Mouse (Mus musculus) forebrain, embryonic 10.5 days (tissue): ENCODE data around the gene Sergef. TPM values are rescaled to one million over a fixed set of nuclear protein-coding genes. Genes with fewer than 3 reads are reported as not detected.

Experiments
- DNase-seq: peaks from one replicate; pipeline ENCODE4 v3.0.0-alpha.2; 2017; ENCODE audit warnings: low spot score; ENCODE audit errors: extremely low spot score
- H3K27ac ChIP-seq: fragments of 300-500 bp; sonication (generic); 2 replicates; pipeline ENCODE4 v1.5.1; 2016; ENCODE audit warnings: mild to moderate bottlenecking
- H3K27me3 ChIP-seq: fragments of 300-500 bp; sonication (generic); 2 replicates; pipeline ENCODE4 v1.6.1; 2016; ENCODE audit warnings: mild to moderate bottlenecking; ENCODE audit not compliant: poor library complexity, severe bottlenecking
- H3K36me3 ChIP-seq: fragments of 300-500 bp; sonication (generic); replicated peaks from 2 replicates; pipeline ENCODE4 v1.6.1; 2016; ENCODE audit warnings: mild to moderate bottlenecking, moderate library complexity
- H3K4me1 ChIP-seq: fragments of 300-500 bp; sonication (generic); 2 replicates; pipeline ENCODE4 v1.6.1; 2016
- H3K4me3 ChIP-seq: fragments of 300-500 bp; sonication (generic); 2 replicates; pipeline ENCODE4 v1.5.1; 2016; ENCODE audit warnings: mild to moderate bottlenecking, moderate library complexity
- H3K9me3 ChIP-seq: fragments of 300-500 bp; sonication (generic); 2 replicates; pipeline ENCODE4 v1.6.1; 2016; ENCODE audit warnings: mild to moderate bottlenecking, moderate library complexity
- WGBS: fragments of 180-500 bp; shearing (Covaris S2); methylation state at CpG from one replicate; pipeline ENCODE4 v1.1.7; 2016; 5-methylcytosine and 5-hydroxymethylcytosine counted together
- polyA plus RNA-seq: library from polyadenylated mRNA; unstranded; fragments of >200 nt; fragmentation: Nextera tagmentation; extraction: Ambion mirVana; gene quantifications from 2 replicates; pipeline ENCODE4 v1.2.1, GENCODE M21; 2016

The Sergef gene
- polyA plus RNA-seq, 1 experiment from 2014 or later = 16.7 TPM

DNA sequence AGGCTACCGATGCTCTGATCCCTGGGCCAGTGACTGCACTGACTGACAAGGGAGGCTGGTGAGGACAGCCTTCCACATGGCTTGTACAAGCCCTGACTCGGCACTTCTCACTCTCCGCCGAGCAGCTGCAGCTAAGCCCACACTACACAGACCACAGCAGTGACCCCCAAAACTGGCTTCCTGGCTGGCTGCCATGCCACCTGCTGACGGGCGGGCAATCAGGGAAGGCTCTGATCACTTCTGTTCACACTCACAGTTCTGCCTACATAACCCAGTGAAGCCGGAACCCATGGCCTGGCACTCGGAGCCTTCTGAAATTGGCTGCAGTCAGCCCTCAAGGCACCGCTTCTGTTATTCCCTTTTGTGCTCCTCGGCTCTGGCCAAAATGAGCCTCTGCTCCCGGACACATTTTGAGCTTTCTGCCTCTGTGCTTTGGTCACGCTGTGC is 95.4 kb downstream of the Sergef start:
- H3K27me3 ChIP-seq = no peaks in the 10 kb centered on the region
- no peak overlapping the region for H3K4me3 ChIP-seq
- 90% methylated on average over 12 of the region's 12 CpGs for WGBS
- H3K36me3 ChIP-seq = no peaks in the 10 kb centered on the region; the same call in 1 of the 2 replicates
- no peaks in the 10 kb centered on the region for H3K9me3 ChIP-seq
- DNase-seq = no peak
- H3K27ac ChIP-seq = no peak overlapping the region
- H3K4me1 ChIP-seq = no peaks in the 10 kb centered on the region

DNA sequence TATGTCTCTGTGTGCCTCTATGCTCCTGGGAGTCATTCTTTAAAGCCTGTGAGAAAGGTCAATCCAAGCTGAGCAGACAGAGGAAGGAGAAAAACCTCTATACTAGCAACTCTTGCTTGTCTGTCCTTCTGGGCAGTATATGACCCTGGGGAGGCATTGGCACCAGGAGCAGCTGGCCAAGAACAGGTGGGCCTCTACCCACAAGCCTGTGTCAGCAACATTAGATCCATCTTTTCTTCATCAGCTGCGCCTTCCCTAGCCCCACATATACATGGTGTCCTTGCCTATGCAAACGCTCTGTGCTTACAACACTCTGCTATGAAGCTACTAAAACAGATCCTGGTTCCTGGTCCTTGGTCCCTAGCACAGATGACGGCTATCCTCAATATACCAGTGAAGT is 97.5 kb downstream of the Sergef start:
- peaks cover 7% of the 10 kb centered on the region for H3K4me1 ChIP-seq
- no peak overlapping the region for H3K4me3 ChIP-seq
- H3K27me3 ChIP-seq = no peaks in the 10 kb centered on the region
- H3K27ac ChIP-seq = no peak overlapping the region
- DNase-seq = no peak
- H3K9me3 ChIP-seq = no peaks in the 10 kb centered on the region
- no peaks in the 10 kb centered on the region; the same call in 1 of the 2 replicates for H3K36me3 ChIP-seq
- WGBS = 89% methylated on average over 3 of the region's 3 CpGs

DNA sequence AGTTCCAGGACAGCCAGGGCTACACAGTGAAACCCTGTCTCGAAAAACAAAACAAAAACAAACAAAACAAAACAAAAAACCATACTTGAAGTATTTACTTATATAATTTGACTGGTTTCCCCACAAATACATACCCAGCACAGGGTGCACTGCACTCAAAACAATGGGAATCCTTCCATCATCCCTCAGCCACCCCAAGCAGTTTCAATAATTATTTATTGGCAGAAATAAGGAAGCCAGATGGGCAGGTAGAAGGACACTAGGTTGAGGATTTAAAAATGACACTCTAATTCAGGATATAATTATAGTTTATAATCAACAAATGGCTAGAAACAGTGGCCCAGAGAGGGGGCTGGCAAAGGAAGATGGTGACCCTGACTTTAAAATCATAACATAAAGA is 99.0 kb downstream of the Sergef start:
- Histone ChIP-seq H3K27me3 (no peaks in the 10 kb centered on the region), H3K27ac (no peak overlapping the region), H3K4me1 (peaks cover 14% of the 10 kb centered on the region), H3K4me3 (no peak overlapping the region), H3K9me3 (no peaks in the 10 kb centered on the region), H3K36me3 (no peaks in the 10 kb centered on the region; the same call in 1 of the 2 replicates)
- 84% methylated on average over 1 of the region's 1 CpGs for WGBS
- DNase-seq = no peak

DNA sequence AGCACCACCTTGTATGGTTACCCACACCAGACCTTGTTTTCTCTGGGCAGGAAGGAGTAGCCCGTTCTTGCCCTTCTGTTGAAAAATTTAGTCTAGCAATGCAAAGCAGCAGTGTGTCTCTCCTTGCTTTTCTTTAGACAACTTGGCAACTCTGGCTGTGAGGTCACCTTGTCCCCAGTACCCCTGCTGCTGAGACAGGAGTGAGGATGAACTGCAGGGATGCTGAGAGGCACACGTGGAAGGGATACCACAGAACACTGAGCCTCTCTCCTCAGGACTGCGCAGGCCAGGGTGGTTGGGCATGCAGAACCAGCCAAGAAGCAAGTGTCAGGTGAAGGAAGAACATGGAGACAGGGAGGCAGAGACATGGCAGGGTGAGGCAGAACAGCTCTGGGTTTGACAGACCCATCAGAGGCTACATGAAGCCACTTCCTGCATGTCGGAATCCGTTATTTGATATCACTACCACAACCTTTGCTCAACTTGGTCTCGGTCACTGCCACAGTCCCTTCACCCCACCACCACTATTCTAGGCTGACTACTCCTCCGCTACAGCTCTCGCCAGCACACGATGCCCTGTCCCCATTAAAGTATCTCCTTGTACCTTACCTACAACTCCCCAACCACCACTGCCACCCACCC is 103.0 kb downstream of the Sergef start:
- Histone ChIP-seq H3K4me1 (peaks cover 28% of the 10 kb centered on the region), H3K36me3 (no peaks in the 10 kb centered on the region), H3K9me3 (no peaks in the 10 kb centered on the region), H3K4me3 (no peak overlapping the region), H3K27me3 (no peaks in the 10 kb centered on the region), H3K27ac (no peak overlapping the region)
- DNase-seq = no peak
- 83% methylated on average over 9 of the region's 9 CpGs for WGBS

DNA sequence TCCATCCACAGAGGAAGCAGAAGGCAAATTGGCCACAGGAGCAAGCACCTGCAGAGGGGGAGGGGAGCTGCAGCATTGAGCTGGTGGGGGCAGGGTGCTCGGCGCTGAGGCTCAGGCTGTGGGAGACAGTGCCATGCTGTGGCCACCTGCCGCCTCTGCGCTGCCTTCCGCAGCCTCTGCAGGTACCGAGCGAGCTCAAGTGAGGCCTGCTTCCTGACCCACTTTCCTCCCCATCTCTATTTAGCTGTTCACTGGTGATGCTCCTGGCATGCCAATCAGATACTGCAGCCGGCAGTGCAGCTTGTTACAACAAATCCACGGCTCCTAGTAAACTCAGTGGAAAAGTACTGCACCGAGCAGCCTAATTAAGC is 104.2 kb downstream of the Sergef start:
- Histone ChIP-seq H3K27ac (peak overlapping the region; percentile 66), H3K9me3 (no peaks in the 10 kb centered on the region), H3K27me3 (no peaks in the 10 kb centered on the region), H3K4me1 (peaks cover 28% of the 10 kb centered on the region), H3K36me3 (no peaks in the 10 kb centered on the region), H3K4me3 (no peak overlapping the region)
- DNase-seq = no peak
- 21% methylated on average over 10 of the region's 10 CpGs for WGBS

DNA sequence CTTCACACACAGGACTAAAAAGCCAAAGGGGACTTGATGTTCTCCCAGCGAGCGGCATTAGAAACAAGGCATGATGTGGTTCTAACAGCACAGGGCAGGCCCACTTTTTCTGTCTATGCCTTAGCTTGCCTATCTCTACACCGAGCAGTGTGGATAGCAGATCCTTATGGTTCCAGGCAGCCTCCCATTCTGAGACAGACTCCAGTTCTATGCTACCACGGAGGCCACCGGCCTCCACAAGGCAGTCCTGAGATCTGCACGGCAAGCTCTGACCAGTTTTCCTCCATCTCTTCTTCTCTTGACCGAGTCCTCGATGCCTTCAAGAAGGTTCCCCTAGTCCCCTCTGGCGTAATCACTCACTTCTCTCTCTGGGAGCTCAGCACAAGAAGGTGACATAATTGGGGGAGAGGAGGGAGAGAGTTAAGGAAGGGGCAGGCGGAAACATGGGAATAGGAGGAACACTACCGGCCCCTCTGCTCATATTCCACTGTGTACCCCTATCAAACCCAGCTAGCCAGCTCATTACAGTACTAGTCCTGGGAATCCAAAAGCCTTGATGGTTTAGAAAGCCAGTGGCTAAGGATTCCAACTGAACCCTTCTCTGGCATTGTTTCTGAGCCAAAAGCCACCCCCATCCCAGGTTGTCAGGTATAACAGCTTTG is 104.7 kb downstream of the Sergef start:
- H3K27ac ChIP-seq = peak overlapping the region; percentile 66
- peaks cover 28% of the 10 kb centered on the region for H3K4me1 ChIP-seq
- no peak overlapping the region for H3K4me3 ChIP-seq
- no peaks in the 10 kb centered on the region for H3K9me3 ChIP-seq
- H3K27me3 ChIP-seq = no peaks in the 10 kb centered on the region
- WGBS = 79% methylated on average over 11 of the region's 11 CpGs
- DNase-seq = no peak
- H3K36me3 ChIP-seq = no peaks in the 10 kb centered on the region

DNA sequence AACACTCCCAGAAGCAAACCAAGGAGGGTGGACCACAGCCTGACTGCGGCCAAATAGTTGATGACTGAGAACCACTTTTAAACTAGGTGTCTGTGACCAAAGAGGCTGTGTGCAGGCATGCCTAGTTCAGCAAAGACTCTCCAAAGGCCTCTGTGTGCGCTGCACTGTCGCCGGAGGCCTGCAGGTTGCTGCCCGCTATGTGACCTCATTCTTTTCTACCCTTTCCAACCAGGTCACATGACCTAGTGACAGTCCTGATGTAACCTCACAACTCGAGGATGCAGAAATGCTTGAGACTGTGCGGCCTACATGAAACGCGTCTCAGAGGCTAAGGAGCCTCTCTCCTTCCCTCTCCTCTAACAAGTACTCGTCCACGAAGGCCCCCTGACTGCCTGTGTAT is 106.1 kb downstream of the Sergef start:
- no peaks in the 10 kb centered on the region for H3K9me3 ChIP-seq

DNA sequence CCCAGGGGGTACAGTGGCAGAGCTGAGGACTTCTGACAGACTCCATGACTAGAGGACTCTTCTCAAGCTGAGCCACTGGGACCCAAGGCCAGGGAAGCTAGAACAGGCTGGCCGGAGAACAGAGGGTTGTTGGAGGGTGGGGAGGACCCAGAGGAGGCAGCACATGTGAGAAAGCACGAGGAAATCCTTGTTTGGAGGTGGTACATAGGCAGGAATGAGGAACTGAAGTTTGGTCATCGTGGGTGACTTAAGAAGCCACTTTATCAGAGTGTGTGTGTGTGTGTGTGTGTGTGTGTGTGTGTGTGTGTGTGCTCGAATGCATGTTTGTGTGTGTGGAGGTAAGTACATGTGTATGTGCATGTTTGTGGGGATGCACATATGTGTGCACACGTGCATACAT is 108.3 kb downstream of the Sergef start:
- Histone ChIP-seq H3K36me3 (no peaks in the 10 kb centered on the region), H3K4me3 (no peak overlapping the region), H3K27ac (no peak overlapping the region), H3K4me1 (peaks cover 21% of the 10 kb centered on the region), H3K27me3 (no peaks in the 10 kb centered on the region), H3K9me3 (no peaks in the 10 kb centered on the region)
- 85% methylated on average over 5 of the region's 5 CpGs for WGBS
- DNase-seq = no peak

More for the DNA sequence above, 106.1 kb downstream of the Sergef start:
- no peaks in the 10 kb centered on the region for H3K27me3 ChIP-seq
- no peaks in the 10 kb centered on the region for H3K36me3 ChIP-seq
- no peak overlapping the region for H3K4me3 ChIP-seq
- H3K27ac ChIP-seq = no peak overlapping the region
- peaks cover 28% of the 10 kb centered on the region for H3K4me1 ChIP-seq
- DNase-seq = no peak
- WGBS = 88% methylated on average over 11 of the region's 11 CpGs

DNA sequence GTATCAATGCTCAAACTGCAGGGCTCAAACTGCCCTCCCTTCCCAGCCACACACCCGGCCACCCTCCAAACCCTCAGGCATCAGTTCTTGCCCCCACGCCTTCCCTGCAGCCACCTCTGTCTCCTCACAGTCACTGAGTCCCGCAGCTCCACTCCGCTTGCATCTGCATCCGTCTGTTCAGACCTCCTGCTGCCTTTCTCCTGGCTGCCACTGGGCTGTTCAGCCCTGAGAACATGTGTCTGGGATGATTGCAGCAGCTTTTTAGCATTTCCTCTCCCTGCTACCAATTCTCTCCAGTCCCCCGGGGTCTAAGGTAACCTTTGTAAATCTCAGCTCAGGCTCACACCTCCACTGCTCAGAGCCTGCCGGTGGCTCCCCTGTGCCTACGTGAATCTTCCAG is 109.7 kb downstream of the Sergef start:
- no peaks in the 10 kb centered on the region for H3K9me3 ChIP-seq
- no peak for DNase-seq
- no peaks in the 10 kb centered on the region for H3K36me3 ChIP-seq
- H3K27me3 ChIP-seq = no peaks in the 10 kb centered on the region
- WGBS = 67% methylated on average over 8 of the region's 8 CpGs
- no peak overlapping the region for H3K27ac ChIP-seq
- H3K4me3 ChIP-seq = no peak overlapping the region
- H3K4me1 ChIP-seq = peaks cover 7% of the 10 kb centered on the region

DNA sequence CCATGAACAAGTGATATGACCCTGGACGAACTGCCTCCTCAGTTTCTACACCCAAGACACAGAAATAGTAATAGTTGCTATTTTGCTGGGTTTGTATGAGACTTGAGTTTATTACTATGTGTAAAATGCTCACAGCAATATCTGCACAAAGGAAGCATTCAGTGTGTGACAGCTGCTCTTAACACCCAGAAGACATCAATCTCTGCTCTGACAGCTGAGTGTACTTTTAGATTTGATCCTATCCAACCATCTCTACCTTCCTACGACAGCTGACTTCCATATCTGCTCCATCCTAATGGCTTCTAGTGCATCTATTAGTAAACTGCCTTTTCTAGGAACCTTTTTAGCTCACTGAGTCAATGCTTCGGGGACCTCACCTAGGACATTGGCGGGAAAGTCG is 110.3 kb downstream of the Sergef start:
- H3K36me3 ChIP-seq = no peaks in the 10 kb centered on the region
- 91% methylated on average over 5 of the region's 5 CpGs for WGBS

DNA sequence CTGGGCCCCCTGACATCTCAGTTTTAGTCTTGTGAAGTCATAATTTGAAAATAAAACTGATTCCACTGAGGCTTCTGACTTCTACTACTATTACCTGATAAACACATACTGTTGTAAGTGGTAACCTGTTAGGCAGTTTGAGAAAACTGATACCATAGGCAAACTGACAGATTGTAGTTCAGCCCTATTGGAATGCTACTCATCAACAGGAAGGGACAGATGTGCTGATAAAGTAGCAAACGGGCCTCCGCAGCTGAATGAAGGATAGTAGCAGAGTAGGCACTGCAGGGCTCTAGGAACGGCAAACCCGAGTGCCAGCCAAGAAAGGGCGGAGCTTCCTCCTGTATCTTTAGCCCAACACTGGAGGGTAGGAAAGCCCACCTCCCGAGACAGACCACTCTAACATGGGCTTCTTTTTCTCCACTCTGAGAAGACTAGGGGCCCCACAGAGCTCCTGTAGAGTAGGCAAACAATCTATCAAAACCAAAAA is 112.9 kb downstream of the Sergef start:
- WGBS = 75% methylated on average over 6 of the region's 6 CpGs
- Histone ChIP-seq H3K9me3 (no peaks in the 10 kb centered on the region), H3K4me3 (no peak overlapping the region), H3K27me3 (no peaks in the 10 kb centered on the region), H3K4me1 (no peaks in the 10 kb centered on the region), H3K36me3 (no peaks in the 10 kb centered on the region), H3K27ac (no peak overlapping the region)
- no peak for DNase-seq

More for the DNA sequence above, 110.3 kb downstream of the Sergef start:
- Histone ChIP-seq H3K4me3 (no peak overlapping the region), H3K27ac (no peak overlapping the region), H3K9me3 (no peaks in the 10 kb centered on the region), H3K4me1 (peaks cover 5% of the 10 kb centered on the region; the same call in 1 of the 2 replicates), H3K27me3 (no peaks in the 10 kb centered on the region)
- DNase-seq = no peak

DNA sequence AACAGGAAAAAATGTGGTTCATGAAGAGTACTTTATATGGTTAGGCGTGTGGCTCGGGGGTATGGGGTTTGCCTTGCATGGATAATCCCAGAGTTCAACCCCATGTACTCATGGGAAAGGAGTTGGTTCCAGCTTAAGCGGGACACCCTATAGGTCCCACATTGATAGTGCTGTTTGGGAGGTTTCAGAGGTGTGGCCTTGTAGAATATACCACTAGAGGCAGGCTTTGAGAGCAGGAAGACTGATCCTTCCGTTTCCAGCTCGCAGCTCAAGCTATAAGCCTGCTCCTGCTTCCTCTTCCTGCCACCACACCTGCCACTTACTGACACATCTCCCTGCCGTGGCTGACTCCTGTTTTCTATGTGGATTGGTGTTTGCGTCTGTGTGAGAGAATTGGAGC is 116.4 kb downstream of the Sergef start:
- Histone ChIP-seq H3K9me3 (no peaks in the 10 kb centered on the region), H3K27ac (no peak overlapping the region), H3K4me3 (no peak overlapping the region), H3K27me3 (no peaks in the 10 kb centered on the region), H3K36me3 (no peaks in the 10 kb centered on the region), H3K4me1 (no peaks in the 10 kb centered on the region)
- no peak for DNase-seq
- 85% methylated on average over 7 of the region's 7 CpGs for WGBS

DNA sequence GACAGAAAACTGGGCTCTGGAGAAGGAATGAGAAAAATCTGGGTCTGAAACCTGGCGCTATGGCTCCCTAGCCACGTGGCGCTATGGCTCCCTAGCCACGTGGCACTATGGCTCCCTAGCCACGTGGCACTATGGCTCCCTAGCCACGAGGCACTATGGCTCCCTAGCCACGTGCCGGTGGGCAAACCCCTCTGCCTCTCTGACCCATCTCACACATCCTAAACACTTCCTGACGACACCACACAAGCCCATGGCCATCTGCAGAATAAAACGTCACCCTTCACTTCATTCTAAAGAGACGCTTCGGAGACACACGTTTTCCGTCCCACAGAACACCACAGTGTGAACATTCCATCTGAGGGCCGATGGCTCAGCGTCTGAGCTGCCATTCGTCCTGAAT is 117.8 kb downstream of the Sergef start:
- Histone ChIP-seq H3K4me1 (no peaks in the 10 kb centered on the region), H3K9me3 (no peaks in the 10 kb centered on the region), H3K4me3 (no peak overlapping the region), H3K27me3 (no peaks in the 10 kb centered on the region), H3K27ac (no peak overlapping the region), H3K36me3 (no peaks in the 10 kb centered on the region)
- DNase-seq = no peak
- WGBS = 90% methylated on average over 17 of the region's 17 CpGs
